Mouse (Mus musculus) lung, postnatal 0 days (tissue): ENCODE measurements around the gene Hhat.
A peak's percentile ranks its signal among the peaks of the same experiment; 100 is the strongest.

Source experiments
- CTCF ChIP-seq: IDR thresholded peaks from 2 replicates; pipeline ENCODE4 v1.5.1; 2016; ENCODE audit warnings: antibody characterized with exemption, mild to moderate bottlenecking
- EP300 ChIP-seq: IDR thresholded peaks from 2 replicates; pipeline ENCODE4 v1.6.1; 2016; ENCODE audit warnings: antibody characterized with exemption, mild to moderate bottlenecking, control low read depth

DNA sequence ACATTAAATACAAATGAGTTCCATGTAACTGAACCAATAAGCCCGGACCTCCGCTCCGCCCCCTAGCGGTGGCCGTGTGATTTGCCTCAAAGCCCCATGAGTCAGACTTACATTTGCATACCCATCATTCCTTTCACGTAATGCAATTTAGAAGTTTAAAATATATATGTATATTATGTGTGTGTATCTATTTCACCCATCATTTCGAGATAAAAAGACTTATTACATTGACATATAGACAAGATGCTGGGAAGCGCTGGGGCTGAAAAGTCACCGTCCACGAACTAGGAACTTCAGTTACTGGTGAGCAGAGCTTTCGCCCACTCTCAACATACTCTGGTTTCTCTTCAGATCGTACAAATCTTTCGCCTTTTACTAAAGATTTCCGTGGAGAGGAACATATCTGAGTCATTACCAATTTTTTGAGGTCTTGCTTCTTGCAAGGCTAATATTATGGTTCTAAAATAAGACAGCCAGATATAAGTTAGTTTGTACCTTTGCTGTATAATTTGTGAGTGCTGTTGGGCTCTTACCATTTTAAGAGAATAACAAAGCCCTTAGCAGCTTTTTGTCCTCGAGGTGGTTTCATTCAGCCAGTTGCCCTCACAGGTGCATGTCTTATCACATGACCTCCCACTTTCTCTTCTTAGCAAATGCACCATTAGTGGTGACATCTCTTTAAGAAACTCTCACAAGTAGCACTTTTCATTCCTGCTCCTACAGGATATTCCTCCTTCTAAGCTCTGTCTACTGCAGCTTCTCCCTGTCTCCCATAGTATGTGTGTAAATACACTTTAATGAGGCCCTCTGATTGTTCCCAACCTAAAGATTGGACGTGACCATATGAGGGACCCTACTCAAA lies 25.6 kb downstream of the Hhat start:
- TF ChIP-seq CTCF (peak; percentile 72), EP300 (no peak)
